Mouse (Mus musculus): ENCODE data around the gene Rps15.

DNA sequence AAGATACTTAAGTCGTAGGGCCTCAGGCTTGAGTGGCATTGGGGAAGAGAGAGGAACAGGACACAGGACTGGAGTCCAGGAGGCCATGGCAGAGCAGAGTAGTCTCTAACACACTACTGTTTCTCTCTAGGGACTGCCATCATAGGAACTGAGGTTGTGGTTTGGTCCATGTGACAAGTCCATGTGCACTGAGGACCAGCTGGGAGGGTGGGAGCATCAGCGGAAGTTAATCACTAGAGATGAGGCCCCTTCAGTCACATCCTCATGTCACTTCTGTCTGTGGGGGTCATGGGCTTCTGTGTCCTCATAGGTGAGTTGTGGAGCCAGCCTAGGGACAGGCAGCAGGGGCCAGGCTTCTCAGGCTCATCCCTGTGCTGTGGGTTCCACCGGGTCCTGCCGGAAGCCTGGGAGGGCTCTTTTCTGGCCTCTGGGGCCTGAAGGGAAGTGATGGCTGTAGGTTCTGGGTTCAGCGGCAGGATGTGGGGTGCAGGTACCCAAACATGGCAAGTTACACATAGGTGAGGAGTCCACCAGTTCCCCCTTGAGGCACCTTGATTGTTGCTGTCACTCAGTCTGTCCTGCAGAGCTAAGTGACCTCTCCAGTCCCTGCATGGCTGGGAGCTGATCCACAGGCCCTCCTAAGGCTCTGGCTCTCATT, 20.9 kb upstream of the Rps15 start:
- TF ChIP-seq CTCF (IDR thresholded peaks at IDR 0.05; ENCODE audit: low read depth) = no peak
- TF ChIP-seq EP300 (optimal IDR thresholded peaks at IDR 0.05) = no peak
